Mouse (Mus musculus): ENCODE measurements around the gene Ddrgk1.
A peak's percentile ranks its signal among the peaks of the same experiment; 100 is the strongest.

Gene Ddrgk1

GRCm38 (mm10) chr2:130664102-130664701 is at the start of gene Ddrgk1:
TSS of gene Ddrgk1 (minus strand) at chr2:130664659.
- peak; percentile 96 for DNase-seq

- DNase-seq, result no peak
These were observed 42.6 kb upstream of the Ddrgk1 start for GRCm38 (mm10) chr2:130707057-130707456.

GRCm38 (mm10) chr2:130706602-130707001 is 42.1 kb upstream of the Ddrgk1 start:
- DNase-seq, result no peak

- DNase-seq, result no peak
These were observed 40.7 kb upstream of the Ddrgk1 start for GRCm38 (mm10) chr2:130705178-130705577.

- DNase-seq, result no peak
These were observed 39.9 kb upstream of the Ddrgk1 start for GRCm38 (mm10) chr2:130704040-130705001.

GRCm38 (mm10) chr2:130697821-130698266 is 33.4 kb upstream of the Ddrgk1 start:
- no peak for DNase-seq

GRCm38 (mm10) chr2:130697153-130697810 is 32.8 kb upstream of the Ddrgk1 start, which contains the start of gene Slc4a11:
TSS of gene Slc4a11 (minus strand) at chr2:130697519.
- peak; percentile 73 for DNase-seq

GRCm38 (mm10) chr2:130696700-130697152 is 32.3 kb upstream of the Ddrgk1 start:
- no peak for DNase-seq

GRCm38 (mm10) chr2:130693563-130693962 is 29.1 kb upstream of the Ddrgk1 start:
- DNase-seq, result no peak

- no peak for DNase-seq
These were observed 24.6 kb upstream of the Ddrgk1 start for GRCm38 (mm10) chr2:130689011-130689410.

- no peak for DNase-seq
These were observed 21.0 kb upstream of the Ddrgk1 start for GRCm38 (mm10) chr2:130685426-130685825.

- DNase-seq, result no peak
These were observed 17.1 kb upstream of the Ddrgk1 start for GRCm38 (mm10) chr2:130681531-130681930.

- no peak for DNase-seq
These were observed 15.4 kb upstream of the Ddrgk1 start for GRCm38 (mm10) chr2:130679899-130680298.

- no peak for DNase-seq
These were observed 14.7 kb upstream of the Ddrgk1 start for GRCm38 (mm10) chr2:130679154-130679553.

GRCm38 (mm10) chr2:130677211-130677610 is 12.8 kb upstream of the Ddrgk1 start:
- DNase-seq, result no peak

- peak; percentile 92 for DNase-seq
These were observed 3.1 kb upstream of the Ddrgk1 start, which contains the start of gene Itpa for GRCm38 (mm10) chr2:130667559-130667958. TSS of gene Itpa (plus strand) at chr2:130667610.

GRCm38 (mm10) chr2:130663342-130663741 is 1.1 kb downstream of the Ddrgk1 start:
- DNase-seq, result no peak

- DNase-seq, result no peak
These were observed 5.9 kb downstream of the Ddrgk1 start for GRCm38 (mm10) chr2:130658530-130658929.

GRCm38 (mm10) chr2:130657541-130657940 is 6.9 kb downstream of the Ddrgk1 start:
- no peak for DNase-seq

GRCm38 (mm10) chr2:130656536-130656935 is 7.9 kb downstream of the Ddrgk1 start:
- no peak for DNase-seq

- DNase-seq, result peak; percentile 62
These were observed 8.7 kb downstream of the Ddrgk1 start for GRCm38 (mm10) chr2:130655660-130656339.

- no peak for DNase-seq
These were observed 10.7 kb downstream of the Ddrgk1 start for GRCm38 (mm10) chr2:130653760-130654159.

All from liver (tissue).